Mouse (Mus musculus) thymus, postnatal 36 days (tissue): Measurements from ENCODE around the gene Laptm5.

Experiments
- DNase-seq, 2 experiments: peaks; one replicate each; pipeline ENCODE4 v3.0.0; 2022; ENCODE audit warnings: mixed read lengths in 2 of 2

Gene Laptm5

GRCm38 (mm10) chr4:130899782-130900427, 13.0 kb upstream of the Laptm5 start:
- peak in 1 of 2 experiments; percentile 59 for DNase-seq

DNA sequence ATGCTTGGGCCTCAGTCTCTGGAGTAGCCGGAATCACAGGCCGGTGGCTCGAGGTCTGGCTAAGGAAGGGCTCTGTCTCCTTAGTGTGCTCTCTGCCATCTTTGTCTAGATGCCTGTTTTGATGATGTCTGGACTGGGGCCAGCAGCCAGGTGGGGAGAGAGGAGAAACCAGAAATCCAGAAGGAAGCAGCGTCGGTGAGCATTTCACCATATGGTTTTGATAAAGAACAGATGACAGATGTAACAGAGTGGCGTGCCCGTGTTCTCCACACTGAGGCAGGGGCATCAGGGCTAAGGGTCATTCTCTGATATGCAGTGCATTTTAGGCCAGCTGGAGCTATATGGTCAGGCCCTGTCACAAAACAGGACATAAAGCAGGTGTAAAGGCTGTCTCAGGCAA, 12.2 kb upstream of the Laptm5 start:
- DNase-seq, result peak in 1 of 2 experiments; percentile 4

- DNase-seq, result no peak
These were observed 10.6 kb upstream of the Laptm5 start for GRCm38 (mm10) chr4:130902289-130902781.

DNA sequence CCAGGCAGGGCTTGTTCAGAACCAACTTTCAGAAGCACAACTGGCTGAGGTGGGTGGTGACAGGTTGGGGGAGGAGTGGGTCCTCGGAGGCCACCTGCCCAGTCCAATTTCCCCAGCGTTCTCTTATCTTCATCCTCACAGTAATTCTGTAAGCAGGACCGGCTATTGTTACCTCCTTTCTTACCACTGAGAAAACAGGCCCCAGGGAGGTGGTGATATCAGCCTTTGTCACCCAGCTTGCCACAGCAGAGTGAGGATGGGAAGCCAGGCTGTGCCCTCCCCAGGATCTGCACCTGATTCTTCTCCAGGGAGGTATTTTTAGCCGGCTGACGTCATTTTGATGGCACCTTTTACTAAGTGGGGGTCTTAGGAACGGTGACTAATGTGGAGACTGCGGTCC, 7.9 kb upstream of the Laptm5 start:
- no peak for DNase-seq

- no peak for DNase-seq
These were observed 7.0 kb upstream of the Laptm5 start for GRCm38 (mm10) chr4:130905882-130906281.

DNA sequence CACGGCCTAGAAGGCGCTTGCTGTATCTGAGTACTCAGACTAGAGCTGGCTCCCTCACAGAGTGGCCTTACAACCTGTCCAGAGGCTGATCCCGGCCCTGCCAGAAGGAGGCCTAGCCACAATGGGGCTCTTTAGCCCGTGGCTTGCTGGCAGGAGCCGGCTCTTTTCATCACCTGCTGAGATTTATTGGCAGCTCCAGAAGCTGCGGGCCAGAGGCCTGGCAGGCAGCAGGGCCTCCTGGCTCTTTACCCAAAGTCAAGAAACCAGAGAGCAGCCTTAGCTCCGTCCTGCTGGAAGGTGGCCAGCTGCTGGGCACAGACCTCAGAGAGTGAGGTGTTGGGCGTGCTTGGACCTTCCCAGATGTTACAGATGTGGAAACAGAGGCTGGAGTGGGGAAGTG, 6.6 kb upstream of the Laptm5 start:
- no peak for DNase-seq

- DNase-seq, result no peak
These were observed 5.5 kb upstream of the Laptm5 start for GRCm38 (mm10) chr4:130907200-130908069.

DNA sequence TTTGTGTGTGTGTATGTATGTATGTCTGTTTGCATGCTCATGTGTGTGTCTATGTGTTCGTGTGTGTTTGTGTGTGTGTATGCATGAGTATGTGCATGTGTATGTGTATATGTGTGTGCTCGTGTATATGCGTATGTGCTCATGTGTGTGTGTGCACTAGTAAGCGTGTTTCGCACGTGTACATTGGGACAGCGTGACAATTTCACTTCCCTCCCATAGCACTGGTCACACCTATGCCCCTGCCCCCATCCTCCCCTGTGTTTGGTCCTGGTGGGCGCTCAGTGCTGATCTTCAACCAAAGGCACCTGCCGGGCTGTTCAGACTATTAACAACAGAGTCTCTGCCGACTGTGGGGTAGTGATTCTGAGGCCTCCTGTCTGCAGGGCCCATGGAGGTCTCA, 4.8 kb upstream of the Laptm5 start:
- no peak for DNase-seq

DNA sequence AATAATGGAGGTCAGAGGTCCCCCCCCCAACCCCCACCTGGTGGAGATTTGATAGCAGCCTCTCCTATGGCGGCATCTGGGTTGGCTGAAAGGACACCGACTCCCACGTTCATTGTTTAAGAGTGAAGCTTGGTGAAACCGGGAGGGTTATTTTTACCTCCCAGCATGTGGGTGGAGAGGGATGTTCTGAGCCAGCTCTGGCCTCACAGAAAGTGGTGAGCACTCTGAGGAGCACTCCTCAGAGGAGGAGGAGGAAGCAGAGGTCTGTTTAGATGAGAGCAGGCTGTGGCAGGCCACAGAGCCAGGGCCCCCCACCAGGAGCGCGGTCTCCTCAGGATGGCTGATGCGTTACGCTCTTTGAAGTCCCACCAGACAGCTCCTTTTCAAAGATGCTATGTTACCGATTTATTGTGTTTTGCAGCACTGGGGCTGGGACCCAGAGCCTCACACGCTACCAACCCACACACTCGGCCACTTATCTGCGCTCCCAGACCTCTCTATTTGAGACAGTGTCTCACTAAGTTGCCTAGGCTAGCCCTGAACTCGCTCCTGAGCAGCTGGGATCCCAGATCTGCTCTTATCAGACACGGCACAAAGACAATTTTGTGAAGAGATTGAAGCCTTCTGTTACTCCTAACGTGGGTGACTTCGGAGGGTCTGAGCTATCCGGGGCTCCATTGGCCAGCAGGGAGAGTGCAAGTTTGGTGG, 3.6 kb upstream of the Laptm5 start:
- peak in 1 of 2 experiments; percentile 60 for DNase-seq

DNA sequence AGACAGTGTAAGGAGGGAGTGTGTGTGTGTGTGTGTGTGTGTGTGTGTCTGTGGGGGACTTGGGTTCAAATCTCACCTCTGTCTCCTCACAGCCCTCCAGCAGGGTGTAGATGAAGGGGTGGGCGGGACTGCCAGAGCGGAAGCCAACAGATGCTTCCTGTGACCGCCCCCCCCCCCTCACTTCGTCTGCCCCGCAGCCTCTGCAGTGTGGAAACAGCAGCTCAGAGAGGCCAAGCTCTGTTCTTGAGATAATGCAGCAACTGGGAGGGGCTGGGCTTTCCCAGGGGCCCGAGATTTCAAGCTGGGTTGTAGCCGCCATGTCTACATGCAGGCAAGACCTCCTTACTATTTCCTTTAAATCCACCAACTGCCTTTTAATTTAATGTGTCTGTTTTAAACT, 2.3 kb upstream of the Laptm5 start:
- DNase-seq, result peak; percentile 49 to 75

DNA sequence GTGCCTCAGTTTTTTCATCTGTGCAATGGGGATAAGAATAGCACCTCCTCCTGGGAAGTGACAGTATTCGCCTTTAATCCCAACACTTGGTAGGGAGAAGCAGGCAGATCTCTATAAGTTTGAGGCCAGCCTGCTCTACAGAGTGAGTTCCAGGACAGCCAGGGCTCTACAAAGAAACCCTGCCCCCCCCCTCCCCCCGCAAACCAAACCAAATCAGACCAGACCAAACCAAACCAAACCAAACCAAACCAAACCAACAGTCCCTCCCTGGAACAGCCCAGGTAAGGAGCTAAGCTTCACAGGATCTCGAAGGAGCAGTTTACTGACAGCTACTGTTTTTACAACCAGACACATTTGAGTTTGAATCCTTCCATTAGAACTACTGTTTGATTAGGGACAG, 299 bp upstream of the Laptm5 start:
- DNase-seq, result no peak

DNA sequence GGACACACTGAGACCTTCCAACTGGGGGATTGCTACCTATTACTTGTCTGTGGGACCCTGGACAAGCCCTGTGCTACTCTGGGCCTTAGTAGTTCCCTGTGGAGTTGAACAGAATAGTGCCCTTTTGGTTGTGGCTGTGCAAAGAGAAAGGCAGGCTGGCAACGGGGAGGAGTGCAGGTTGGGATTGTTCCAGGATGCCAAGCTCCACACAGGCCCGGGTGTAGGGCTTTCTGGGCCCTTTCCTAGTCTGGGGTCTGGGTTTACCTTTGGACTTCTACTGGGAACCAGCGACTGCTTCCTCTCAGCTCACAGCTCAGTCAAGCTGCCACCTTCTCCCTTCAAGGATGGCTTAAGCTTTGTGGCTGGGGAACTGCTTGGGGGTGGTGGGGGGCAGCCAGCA, 586 bp downstream of the Laptm5 start:
- DNase-seq, result no peak

DNA sequence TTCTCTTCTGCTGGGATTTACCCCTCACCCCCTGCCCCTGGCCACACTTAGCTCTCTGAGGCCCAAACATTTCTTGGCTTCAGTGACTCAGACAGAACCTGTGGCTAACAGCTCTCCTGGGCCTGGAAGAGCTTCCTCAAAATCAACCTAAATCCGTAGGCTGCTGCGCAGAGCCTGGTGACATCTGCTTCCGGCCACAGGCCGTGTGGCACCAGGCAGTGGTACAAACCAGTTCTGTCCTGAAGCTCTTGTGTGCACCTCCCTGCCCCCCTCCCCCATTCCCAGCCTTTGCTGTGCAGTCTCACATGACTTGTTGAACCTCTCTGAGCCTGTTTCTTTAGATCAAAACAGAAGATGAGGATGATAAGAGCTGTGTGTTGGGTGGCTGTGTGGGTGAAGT, 1.1 kb downstream of the Laptm5 start:
- peak; percentile 73 to 84 for DNase-seq

GRCm38 (mm10) chr4:130914527-130914926, 1.6 kb downstream of the Laptm5 start:
- peak in 1 of 2 experiments; percentile 49 for DNase-seq

DNA sequence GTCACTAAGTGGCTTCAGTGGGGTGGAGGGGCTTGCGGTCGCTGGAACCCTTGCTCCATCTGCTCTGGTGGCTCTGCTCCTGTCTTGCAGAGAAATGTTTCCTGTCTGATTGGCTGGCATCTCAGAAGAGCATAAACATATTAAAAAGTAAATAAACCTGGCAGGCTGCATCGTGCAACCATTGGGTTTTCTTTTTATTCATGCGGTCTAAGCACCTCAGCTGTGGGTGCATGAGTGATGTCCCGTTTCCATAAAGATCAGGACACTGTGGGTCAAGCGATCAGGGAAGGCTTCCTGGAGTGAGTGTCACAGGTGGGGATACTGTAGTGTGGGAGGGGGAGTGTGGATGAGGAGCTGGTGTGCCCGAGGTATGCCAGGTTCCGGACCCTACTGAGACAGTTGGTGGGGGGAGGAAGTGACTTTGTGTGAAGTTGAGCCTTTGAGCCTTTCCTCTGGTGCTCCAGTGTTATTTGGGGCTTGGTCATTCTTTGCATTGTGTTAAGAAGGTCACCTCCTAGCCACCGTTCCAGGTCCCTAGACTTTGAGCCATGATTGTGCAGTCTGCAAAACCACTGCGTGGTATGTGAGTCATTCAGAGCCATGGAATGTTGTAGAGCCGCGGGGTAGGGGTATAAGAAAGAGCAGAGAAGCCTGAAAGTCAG, 2.2 kb downstream of the Laptm5 start:
- peak; percentile 43 to 56 for DNase-seq

GRCm38 (mm10) chr4:130915668-130916035, 2.7 kb downstream of the Laptm5 start:
- peak; percentile 61 to 64 for DNase-seq

DNA sequence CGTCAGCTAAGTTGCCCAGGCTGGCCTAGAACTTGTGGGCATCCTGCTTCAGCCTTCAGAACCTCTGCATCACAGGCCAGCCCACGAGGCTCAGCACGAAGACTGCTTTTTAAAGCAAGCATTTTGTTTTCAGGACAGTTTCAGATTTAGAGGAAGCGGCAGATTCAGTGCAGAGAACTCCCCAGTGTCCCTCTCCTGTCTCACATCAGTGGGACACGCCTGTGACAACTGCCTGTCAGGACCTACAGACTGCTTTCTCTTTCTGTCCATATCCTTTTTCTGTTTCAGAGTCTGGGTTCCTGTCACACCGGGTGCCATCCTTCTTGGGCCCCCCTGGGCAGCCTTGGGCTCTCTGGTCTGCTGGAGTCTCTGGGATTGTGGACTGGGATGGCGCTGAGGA, 3.7 kb downstream of the Laptm5 start:
- no peak for DNase-seq

- DNase-seq, result no peak
These were observed 4.6 kb downstream of the Laptm5 start for GRCm38 (mm10) chr4:130917564-130917963.

DNA sequence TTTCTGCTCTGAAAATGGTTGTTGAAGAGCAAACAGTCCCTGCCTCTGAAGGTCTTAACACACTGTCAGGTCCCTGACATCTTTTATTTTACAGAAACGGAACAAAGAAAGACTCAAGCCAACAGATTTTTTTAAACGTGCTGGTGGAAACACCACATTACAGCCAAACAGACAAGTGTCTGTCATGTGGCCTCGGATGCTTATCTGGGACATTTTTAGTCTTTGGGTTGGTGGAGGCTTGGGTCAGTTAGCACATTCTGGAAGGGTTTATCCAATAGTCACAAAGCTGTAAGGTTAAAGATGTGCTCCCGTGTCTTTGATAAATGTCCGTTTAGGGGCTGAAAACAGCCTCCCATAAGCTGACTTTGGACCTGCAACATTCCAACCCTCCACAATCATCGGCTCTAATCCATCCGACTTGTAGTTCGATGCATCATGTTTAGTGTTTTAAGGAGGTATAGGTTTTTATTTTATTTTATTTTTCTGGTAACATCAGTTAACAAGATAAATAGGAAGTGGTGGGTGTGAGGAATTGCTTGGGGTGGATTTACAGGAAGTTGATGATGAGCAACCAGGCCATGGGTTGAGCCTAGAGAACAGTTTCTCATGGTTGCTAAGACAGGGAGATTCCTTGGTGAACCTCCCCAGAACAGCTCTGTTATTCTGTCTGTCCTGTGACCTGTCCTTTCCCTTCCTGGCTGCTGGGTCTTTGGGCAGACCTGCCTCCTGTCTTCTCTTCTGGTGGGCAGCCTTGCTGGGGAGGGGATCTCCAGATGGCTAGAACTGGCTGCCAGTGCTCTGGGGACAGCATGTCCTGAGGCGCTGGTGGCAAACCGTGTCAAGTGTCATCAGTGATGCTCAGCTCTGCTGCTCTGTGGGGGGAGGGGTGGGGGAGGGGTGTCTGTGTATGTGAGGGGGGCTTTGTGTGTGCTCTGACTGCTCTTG, 6.2 kb downstream of the Laptm5 start:
- no peak for DNase-seq

DNA sequence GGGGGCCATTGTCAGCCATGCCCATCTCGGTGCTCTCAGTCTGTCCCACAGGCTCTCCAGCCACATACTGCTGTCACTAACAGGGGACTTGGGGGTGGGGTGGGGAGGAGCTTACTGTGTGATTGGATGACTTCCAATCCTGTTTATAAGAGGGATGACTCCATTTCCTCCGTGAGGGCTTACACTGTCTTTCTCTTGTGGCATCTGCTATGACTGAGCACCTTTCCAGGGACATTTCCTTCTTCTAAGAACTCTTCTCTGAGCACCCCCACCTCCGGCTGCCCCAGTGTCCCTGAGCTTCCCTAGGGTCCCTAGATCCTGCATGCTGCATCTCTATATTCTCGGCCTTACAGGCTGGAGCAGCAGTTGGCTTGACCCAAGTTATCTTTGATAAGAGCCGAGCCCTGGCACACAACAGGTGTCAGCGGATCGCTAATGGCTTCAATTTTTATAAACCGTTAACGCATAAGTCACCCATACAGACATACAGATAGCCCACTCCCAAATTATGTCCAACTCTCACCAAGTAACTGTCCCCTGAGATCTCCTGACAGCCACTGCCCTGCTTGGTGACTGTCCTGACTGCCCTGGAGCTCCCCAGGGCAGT, 6.9 kb downstream of the Laptm5 start:
- no peak for DNase-seq
